Mouse (Mus musculus) liver, embryonic 16.5 days (tissue): ENCODE results near the gene Speg. TPM values are rescaled to one million over a fixed set of nuclear protein-coding genes. Genes with fewer than 3 reads are reported as not detected.

ENCODE experiments used
- ATAC-seq: fragments of 200-750 bp; cut with Nextera tagmentation; 2 replicates; pipeline ENCODE4 v1.8.0; 2017; ENCODE audit warnings: low read depth, mild to moderate bottlenecking, moderate number of reproducible peaks, moderate library complexity
- H3K27ac ChIP-seq: fragments of 300-500 bp; sonication (generic); 2 replicates; pipeline ENCODE4 v1.5.1; 2014; ENCODE audit warnings: mild to moderate bottlenecking, low read length
- H3K27me3 ChIP-seq: fragments of 300-500 bp; sonication (generic); 2 replicates; pipeline ENCODE4 v1.6.1; 2014; ENCODE audit warnings: low read depth, low read length, mixed read lengths; ENCODE audit not compliant: control insufficient read depth, insufficient read depth
- H3K36me3 ChIP-seq: fragments of 300-500 bp; sonication (generic); 2 replicates; pipeline ENCODE4 v1.6.1; 2014; ENCODE audit warnings: mild to moderate bottlenecking; ENCODE audit not compliant: control insufficient read depth, insufficient read depth
- H3K4me1 ChIP-seq: fragments of 300-500 bp; sonication (generic); 2 replicates; pipeline ENCODE4 v1.6.1; 2014; ENCODE audit warnings: low read depth, low read length, mixed read lengths; ENCODE audit not compliant: control insufficient read depth
- H3K4me2 ChIP-seq: fragments of 300-500 bp; sonication (generic); 2 replicates; pipeline ENCODE4 v1.6.1; 2014; ENCODE audit warnings: low read depth, low read length, mixed read lengths
- H3K4me3 ChIP-seq: fragments of 300-500 bp; sonication (generic); 2 replicates; pipeline ENCODE4 v1.5.1; 2014; ENCODE audit warnings: low read depth, mild to moderate bottlenecking, low read length
- H3K9ac ChIP-seq: fragments of 300-500 bp; sonication (generic); 2 replicates; pipeline ENCODE4 v1.6.1; 2014; ENCODE audit warnings: low read depth, low read length
- H3K9me3 ChIP-seq: fragments of 300-500 bp; sonication (generic); replicated peaks from 2 replicates; pipeline ENCODE4 v1.6.1; 2016; ENCODE audit warnings: low read length; ENCODE audit not compliant: control insufficient read depth
- WGBS: fragments of 180-500 bp; shearing (Covaris S2); extraction: QIAGEN DNeasy Blood & Tissue Kit; methylation state at CpG from one replicate; pipeline ENCODE4 v1.1.7; 2014; ENCODE audit not compliant: insufficient replicate concordance; 5-methylcytosine and 5-hydroxymethylcytosine counted together
- polyA plus RNA-seq: library from polyadenylated mRNA; unstranded; fragments of >200 nt; fragmentation: Nextera tagmentation; extraction: Ambion mirVana; gene quantifications from 2 replicates; pipeline ENCODE4 v1.2.1, GENCODE M21; 2015

Speg gene
- polyA plus RNA-seq, 1 experiment from 2014 or later: 8.0 TPM

DNA sequence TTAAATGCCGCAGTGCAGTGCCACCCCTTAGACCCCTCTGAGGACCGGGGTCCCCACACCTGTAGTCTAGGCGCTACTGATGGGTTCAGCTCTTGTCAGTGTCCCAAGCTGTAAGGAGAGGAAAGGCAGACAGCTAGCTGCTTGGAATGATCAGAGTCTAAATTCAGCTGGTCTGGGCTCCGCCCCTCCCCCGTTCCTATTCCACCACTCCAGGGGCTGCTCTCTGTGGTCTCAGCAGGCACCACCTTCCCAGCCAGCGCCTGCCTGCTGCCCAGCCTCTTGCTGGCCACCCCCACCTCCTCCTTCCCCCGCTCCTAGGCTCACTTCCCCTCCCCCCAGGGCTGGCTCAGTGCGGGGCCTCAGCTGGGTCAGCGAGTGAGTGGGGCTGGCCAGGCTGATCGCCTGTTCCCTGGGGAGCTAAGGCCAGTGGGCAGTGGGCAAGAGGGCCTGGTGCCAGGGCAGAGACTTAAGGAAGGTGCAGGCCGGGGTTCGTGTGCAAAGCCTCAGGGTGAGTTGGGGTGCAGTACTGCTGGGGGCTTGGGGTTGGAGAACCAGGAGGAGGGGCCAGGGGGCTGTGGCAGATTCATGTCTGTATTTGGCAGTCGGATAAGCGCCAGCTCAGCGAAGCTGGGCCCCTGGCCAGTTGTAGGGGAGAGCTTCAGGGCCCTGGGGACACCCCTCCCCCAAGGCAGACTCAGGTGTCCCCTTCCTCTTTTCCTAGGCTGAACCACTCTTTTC is 24.8 kb downstream of the Speg start:
- peak overlapping the region; percentile 29; the same call in 1 of the 2 replicates for H3K9ac ChIP-seq
- H3K27ac ChIP-seq: 0 out of 2 replicates have a peak overlapping the region, but pooled peaks have one; percentile 22
- 21% methylated on average over 15 of the region's 15 CpGs for WGBS
- H3K27me3 ChIP-seq: no peaks in the 10 kb centered on the region
- H3K9me3 ChIP-seq: no peaks in the 10 kb centered on the region
- peak overlapping the region; percentile 20; the same call in 1 of the 2 replicates for H3K4me3 ChIP-seq
- no peaks in the 10 kb centered on the region for H3K36me3 ChIP-seq
- peak; percentile 75 for ATAC-seq
- H3K4me2 ChIP-seq: peak overlapping the region; percentile 15; the same call in 1 of the 2 replicates
- peaks cover 3% of the 10 kb centered on the region; the same call in 1 of the 2 replicates for H3K4me1 ChIP-seq

DNA sequence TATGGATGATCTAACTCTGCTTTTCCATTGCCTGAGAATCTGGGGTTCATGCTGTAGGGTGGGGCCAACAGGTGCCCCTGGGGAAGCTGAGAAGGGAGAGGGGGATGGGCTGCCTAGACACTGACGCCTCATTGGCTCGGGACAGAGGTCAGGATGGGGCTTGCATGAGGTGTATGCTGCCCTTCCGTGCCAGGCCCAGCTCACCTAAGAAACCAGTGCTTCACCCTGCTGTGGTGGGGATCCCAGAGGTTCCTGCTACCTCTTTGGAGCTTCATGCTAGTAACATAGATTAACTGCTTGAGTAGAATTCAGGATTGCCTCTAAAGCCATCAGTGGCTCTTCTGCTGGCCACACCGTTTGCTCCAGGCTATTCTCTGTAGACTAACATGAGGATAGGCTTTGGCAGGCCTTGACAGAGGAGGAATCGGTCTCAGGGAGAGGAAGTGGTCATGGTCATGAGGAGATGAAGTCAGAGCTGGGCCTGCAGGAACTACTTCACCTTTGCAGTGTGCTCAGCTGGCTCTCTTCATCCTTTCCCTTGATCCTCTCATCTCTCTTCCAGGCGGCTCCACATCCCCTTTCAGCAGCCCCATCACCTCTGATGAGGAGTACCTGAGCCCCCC is 25.5 kb downstream of the Speg start:
- Histone ChIP-seq H3K36me3 (no peaks in the 10 kb centered on the region), H3K27me3 (no peaks in the 10 kb centered on the region), H3K9me3 (no peaks in the 10 kb centered on the region), H3K27ac (no peak overlapping the region), H3K4me1 (peaks cover 3% of the 10 kb centered on the region; the same call in 1 of the 2 replicates), H3K9ac (no peak overlapping the region), H3K4me3 (no peak overlapping the region), H3K4me2 (no peak overlapping the region)
- ATAC-seq: no peak
- WGBS: 30% methylated on average over 6 of the region's 6 CpGs

DNA sequence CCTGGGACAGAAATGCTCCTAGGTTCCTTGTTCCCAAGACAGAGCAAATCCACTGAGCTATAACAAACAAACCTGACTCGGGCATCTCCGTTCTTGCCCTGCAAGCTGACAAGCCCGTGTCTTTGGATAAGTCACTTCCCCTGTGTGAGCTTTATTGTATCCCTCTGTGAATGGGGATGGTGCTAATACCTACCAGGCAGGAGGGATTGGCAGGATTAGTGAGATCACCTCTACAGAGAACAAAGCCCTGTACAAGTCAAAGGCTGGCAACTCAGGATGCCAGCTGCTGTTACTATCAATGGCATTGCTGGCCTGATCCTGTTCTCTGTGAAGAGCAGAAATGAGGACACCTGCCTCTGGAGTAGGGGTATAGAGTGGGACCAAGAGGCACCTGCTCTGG is 30.4 kb downstream of the Speg start:
- Histone ChIP-seq H3K27ac (no peak overlapping the region), H3K36me3 (no peaks in the 10 kb centered on the region), H3K27me3 (no peaks in the 10 kb centered on the region), H3K4me2 (no peak overlapping the region), H3K4me1 (no peaks in the 10 kb centered on the region), H3K9ac (no peak overlapping the region), H3K4me3 (no peak overlapping the region), H3K9me3 (no peaks in the 10 kb centered on the region)
- ATAC-seq: no peak
- 61% methylated on average over 3 of the region's 3 CpGs for WGBS

DNA sequence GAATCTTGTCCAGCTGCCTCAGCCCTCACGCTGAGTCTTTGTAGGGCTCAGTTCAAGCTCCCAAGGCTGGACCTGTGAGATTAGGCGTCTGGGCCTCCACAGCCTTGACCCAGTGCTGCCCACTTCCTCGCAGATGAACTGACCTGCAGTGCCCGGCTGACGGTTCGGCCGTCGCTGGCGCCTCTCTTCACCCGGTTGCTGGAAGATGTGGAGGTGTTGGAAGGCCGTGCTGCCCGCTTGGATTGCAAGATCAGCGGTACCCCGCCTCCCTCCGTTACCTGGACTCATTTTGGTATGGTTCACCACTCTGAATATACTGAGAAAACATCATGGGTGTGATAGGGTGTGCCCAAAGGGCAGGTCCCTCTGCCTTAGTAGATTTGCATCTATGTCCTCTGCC is 31.1 kb downstream of the Speg start:
- Histone ChIP-seq H3K36me3 (no peaks in the 10 kb centered on the region), H3K27ac (no peak overlapping the region), H3K4me3 (no peak overlapping the region), H3K9ac (no peak overlapping the region), H3K4me1 (no peaks in the 10 kb centered on the region), H3K4me2 (no peak overlapping the region), H3K9me3 (no peaks in the 10 kb centered on the region), H3K27me3 (no peaks in the 10 kb centered on the region)
- WGBS: 73% methylated on average over 15 of the region's 15 CpGs
- ATAC-seq: no peak

DNA sequence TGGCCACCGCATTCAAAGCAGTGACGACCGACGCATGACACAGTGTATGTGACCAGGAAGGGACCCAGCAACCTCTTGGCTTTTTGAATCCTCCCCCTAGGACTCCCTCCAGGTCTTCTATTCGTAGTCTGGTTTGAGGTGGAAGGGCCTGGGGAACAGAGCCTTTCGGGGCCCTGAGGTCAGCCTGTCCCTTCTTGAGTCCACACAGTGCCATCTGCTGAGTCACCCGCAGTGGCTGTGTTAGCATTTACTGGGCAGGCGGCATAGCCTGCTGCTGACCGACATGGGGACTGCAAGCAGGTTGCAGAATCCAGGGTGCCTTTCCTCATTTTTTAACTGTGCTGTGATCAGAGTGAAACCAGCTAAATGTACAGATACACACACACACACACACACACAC is 32.0 kb downstream of the Speg start:
- Histone ChIP-seq H3K27ac (no peak overlapping the region), H3K4me1 (no peaks in the 10 kb centered on the region), H3K9ac (no peak overlapping the region), H3K27me3 (no peaks in the 10 kb centered on the region), H3K4me2 (no peak overlapping the region), H3K9me3 (no peaks in the 10 kb centered on the region), H3K4me3 (no peak overlapping the region), H3K36me3 (no peaks in the 10 kb centered on the region)
- WGBS: 72% methylated on average over 9 of the region's 9 CpGs
- ATAC-seq: no peak

DNA sequence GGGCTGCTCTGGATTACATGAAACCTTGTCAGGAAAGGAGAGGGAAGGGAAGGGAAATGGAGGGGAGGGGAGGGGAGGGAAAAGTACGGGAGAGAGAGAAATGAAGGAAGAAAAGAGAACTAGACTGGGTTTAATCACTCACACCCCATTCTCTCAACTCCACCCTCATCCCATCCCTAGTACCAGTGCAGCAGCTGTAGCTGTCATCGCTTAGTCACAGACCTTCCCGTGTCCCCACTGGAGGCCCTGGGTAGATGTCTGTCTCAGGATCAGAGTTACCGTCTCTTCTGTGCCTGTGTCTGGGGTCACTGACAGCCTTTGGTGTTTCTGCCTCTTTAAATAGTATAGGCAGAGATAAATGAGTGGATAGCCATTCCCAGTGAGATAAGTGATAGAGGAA is 33.1 kb downstream of the Speg start:
- 66% methylated on average over 4 of the region's 4 CpGs for WGBS
- Histone ChIP-seq H3K36me3 (no peaks in the 10 kb centered on the region), H3K27me3 (no peaks in the 10 kb centered on the region), H3K27ac (no peak overlapping the region), H3K9me3 (no peaks in the 10 kb centered on the region), H3K4me3 (no peak overlapping the region), H3K9ac (no peak overlapping the region), H3K4me2 (no peak overlapping the region), H3K4me1 (no peaks in the 10 kb centered on the region)
- no peak for ATAC-seq

DNA sequence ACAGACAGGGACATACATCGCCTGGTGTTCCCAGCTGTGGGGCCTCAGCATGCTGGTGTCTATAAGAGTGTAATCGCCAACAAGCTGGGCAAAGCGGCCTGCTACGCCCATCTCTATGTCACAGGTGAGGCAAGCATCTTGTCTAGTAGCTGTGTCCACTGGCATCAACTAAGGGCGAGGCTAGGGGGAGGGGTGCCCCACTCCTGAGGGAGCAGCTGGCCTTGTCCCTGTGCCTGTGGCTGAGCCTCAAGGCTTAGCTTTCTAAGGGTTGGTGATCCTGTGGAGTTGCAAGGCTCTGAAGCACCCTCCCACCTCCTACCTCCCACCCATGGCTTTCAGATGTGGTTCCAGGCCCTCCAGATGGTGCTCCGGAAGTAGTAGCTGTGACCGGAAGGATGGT is 34.9 kb downstream of the Speg start:
- Histone ChIP-seq H3K36me3 (no peaks in the 10 kb centered on the region), H3K9ac (no peak overlapping the region), H3K4me3 (no peak overlapping the region), H3K9me3 (no peaks in the 10 kb centered on the region), H3K27ac (no peak overlapping the region), H3K27me3 (no peaks in the 10 kb centered on the region), H3K4me1 (no peaks in the 10 kb centered on the region), H3K4me2 (no peak overlapping the region)
- ATAC-seq: no peak
- WGBS: 66% methylated on average over 7 of the region's 7 CpGs

DNA sequence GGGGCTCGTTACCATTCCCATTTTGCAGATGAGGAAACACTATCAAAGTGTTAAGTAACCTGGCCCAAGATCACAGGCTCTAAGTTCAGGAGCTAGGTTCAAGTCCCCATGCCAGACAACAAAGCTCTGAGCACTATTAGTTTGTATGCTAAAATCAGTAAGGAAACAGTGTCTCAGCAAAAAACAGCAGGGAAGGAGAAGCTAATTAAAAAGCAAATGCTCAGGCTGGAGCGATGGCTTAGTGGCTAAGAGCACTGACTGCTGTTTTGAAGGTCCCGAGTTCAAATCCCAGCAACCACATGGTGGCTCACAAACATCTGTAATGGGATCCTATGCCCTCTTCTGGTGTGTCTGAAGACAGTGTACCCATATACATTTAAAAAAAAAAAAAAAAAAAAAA is 37.1 kb downstream of the Speg start:
- Histone ChIP-seq H3K9ac (no peak overlapping the region), H3K9me3 (no peaks in the 10 kb centered on the region), H3K27me3 (no peaks in the 10 kb centered on the region; the same call in 1 of the 2 replicates), H3K4me1 (no peaks in the 10 kb centered on the region), H3K4me2 (no peak overlapping the region), H3K27ac (no peak overlapping the region), H3K36me3 (no peaks in the 10 kb centered on the region), H3K4me3 (no peak overlapping the region)
- ATAC-seq: no peak
- WGBS: 59% methylated on average over 3 of the region's 3 CpGs

DNA sequence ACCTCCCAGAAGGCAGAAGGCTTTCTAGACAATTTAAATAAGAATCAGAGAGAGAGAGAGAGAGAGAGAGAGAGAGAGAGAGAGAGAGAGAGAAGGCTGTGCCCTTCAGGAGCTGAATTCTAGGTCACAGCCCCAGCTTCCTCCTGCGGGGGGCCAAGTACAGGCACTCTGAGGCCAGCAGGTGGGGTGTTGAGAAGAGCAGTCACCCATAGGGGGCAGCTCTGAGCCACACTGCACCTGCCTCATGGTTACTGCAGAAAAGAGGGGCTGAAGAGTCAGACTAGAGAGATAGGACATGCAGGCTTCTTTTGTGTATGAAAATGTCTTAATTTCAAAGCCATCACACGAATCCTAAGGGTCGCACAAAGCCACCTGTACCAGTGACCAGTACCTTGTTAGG is 38.7 kb downstream of the Speg start:
- Histone ChIP-seq H3K4me3 (no peak overlapping the region), H3K4me2 (no peak overlapping the region), H3K9me3 (no peaks in the 10 kb centered on the region), H3K4me1 (no peaks in the 10 kb centered on the region), H3K36me3 (no peaks in the 10 kb centered on the region), H3K9ac (no peak overlapping the region), H3K27ac (no peak overlapping the region), H3K27me3 (no peaks in the 10 kb centered on the region; the same call in 1 of the 2 replicates)
- ATAC-seq: no peak
- 59% methylated on average over 3 of the region's 3 CpGs for WGBS
